Mouse (Mus musculus) lung, embryonic 14.5 days (tissue): ENCODE data around the gene Nlgn1. TPM values are rescaled to one million over a fixed set of nuclear protein-coding genes. Genes with fewer than 3 reads are reported as not detected.

Experiments used
- ATAC-seq: fragments of 200-750 bp; cut with Nextera tagmentation; 2 replicates; pipeline ENCODE4 v1.8.0; 2017; ENCODE audit warnings: mild to moderate bottlenecking, moderate TSS enrichment, moderate library complexity; ENCODE audit not compliant: insufficient read depth
- DNase-seq: peaks from one replicate; pipeline ENCODE4 v3.0.0-alpha.2; 2015
- H3K27ac ChIP-seq: fragments of 300-500 bp; sonication (generic); 2 replicates; pipeline ENCODE4 v1.5.1; 2014; ENCODE audit warnings: low read depth, mild to moderate bottlenecking, moderate library complexity
- H3K27me3 ChIP-seq: fragments of 300-500 bp; sonication (generic); 2 replicates; pipeline ENCODE4 v1.6.1; 2014; ENCODE audit warnings: low read length, control low read depth; ENCODE audit not compliant: insufficient read depth
- H3K36me3 ChIP-seq: fragments of 300-500 bp; sonication (generic); 2 replicates; pipeline ENCODE4 v1.6.1; 2014; ENCODE audit warnings: control low read depth; ENCODE audit not compliant: insufficient read depth
- H3K4me1 ChIP-seq: fragments of 300-500 bp; sonication (generic); 2 replicates; pipeline ENCODE4 v1.6.1; 2014; ENCODE audit warnings: antibody characterized with exemption, control low read depth; ENCODE audit not compliant: insufficient read depth
- H3K4me2 ChIP-seq: fragments of 300-500 bp; sonication (generic); 2 replicates; pipeline ENCODE4 v1.6.1; 2014; ENCODE audit warnings: mild to moderate bottlenecking
- H3K4me3 ChIP-seq: fragments of 300-500 bp; sonication (generic); 2 replicates; pipeline ENCODE4 v1.5.1; 2014; ENCODE audit warnings: low read depth, low read length
- H3K9ac ChIP-seq: fragments of 300-500 bp; sonication (generic); 2 replicates; pipeline ENCODE4 v1.6.1; 2014
- H3K9me3 ChIP-seq: fragments of 300-500 bp; sonication (generic); 2 replicates; pipeline ENCODE4 v1.6.1; 2016; ENCODE audit warnings: low read depth, low read length, control low read depth
- CTCF ChIP-seq: IDR thresholded peaks from 2 replicates; pipeline ENCODE4 v1.5.1; 2016; ENCODE audit warnings: antibody characterized with exemption, low read depth
- WGBS: fragments of 180-500 bp; shearing (Covaris S2); extraction: QIAGEN DNeasy Blood & Tissue Kit; methylation state at CpG from one replicate; pipeline ENCODE4 v1.1.7; 2014; 5-methylcytosine and 5-hydroxymethylcytosine counted together
- polyA plus RNA-seq: library from polyadenylated mRNA; unstranded; fragments of >200 nt; fragmentation: Nextera tagmentation; extraction: Ambion mirVana; gene quantifications from 2 replicates; pipeline ENCODE4 v1.2.1, GENCODE M21; 2014

The Nlgn1 gene
- polyA plus RNA-seq, 1 experiment from 2014 or later = 1.6 TPM

DNA sequence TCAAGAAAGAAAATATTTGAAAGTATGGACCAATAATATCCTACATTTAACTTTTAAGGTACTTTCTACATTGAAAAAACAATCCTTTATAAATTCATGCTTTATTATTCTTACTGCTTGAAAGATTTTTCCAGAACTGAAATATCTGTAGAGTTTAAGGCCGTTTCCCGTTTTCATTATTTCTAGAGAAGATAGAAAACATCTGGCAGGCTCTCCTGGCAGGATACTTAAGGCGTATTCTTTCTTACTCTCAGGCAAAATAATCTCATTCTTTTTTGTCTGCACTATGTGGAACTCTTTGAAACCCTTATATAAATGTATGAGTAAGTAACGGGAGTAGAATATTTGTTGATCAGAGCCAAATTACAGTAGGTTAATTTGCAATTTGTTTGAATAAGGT lies 882.9 kb downstream of the Nlgn1 start:
- H3K4me2 ChIP-seq = no peak overlapping the region
- no peak for ATAC-seq
- no peaks in the 10 kb centered on the region for H3K36me3 ChIP-seq
- H3K9me3 ChIP-seq = no peaks in the 10 kb centered on the region
- no peak overlapping the region for H3K27ac ChIP-seq
- no peak overlapping the region for H3K4me3 ChIP-seq
- no peak overlapping the region for H3K9ac ChIP-seq
- TF ChIP-seq CTCF = no peak
- DNase-seq = peak; percentile 63
- WGBS = 38% methylated on average over 4 of the region's 4 CpGs
- no peaks in the 10 kb centered on the region for H3K27me3 ChIP-seq
- H3K4me1 ChIP-seq = no peaks in the 10 kb centered on the region

DNA sequence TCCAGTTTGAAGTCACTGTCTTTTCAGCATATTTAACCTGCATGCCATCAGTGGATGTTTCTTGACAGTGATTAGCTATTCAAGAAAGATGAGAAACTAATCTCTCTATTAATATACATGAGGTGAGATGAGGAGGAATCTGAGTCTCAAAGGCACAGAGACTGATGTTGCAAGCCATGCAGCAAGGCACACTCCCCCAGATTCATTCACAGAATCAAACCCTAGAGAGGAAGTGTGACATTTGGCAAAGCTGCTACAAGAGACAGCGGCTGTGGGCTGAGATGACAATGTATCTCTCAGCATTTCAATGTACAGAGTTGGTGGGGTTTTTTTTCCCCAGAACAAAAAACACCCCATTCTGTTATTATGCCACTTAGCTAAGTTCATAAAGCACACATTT lies 885.1 kb downstream of the Nlgn1 start:
- DNase-seq (peak; percentile 71), ATAC-seq (no peak)
- no peak overlapping the region for H3K9ac ChIP-seq
- H3K27me3 ChIP-seq = no peaks in the 10 kb centered on the region
- no peak overlapping the region for H3K4me3 ChIP-seq
- no peaks in the 10 kb centered on the region for H3K36me3 ChIP-seq
- WGBS = 31% methylated on average over 1 of the region's 1 CpGs
- H3K4me1 ChIP-seq = no peaks in the 10 kb centered on the region
- H3K4me2 ChIP-seq = no peak overlapping the region
- no peak overlapping the region for H3K27ac ChIP-seq
- TF ChIP-seq CTCF = no peak
- no peaks in the 10 kb centered on the region for H3K9me3 ChIP-seq

DNA sequence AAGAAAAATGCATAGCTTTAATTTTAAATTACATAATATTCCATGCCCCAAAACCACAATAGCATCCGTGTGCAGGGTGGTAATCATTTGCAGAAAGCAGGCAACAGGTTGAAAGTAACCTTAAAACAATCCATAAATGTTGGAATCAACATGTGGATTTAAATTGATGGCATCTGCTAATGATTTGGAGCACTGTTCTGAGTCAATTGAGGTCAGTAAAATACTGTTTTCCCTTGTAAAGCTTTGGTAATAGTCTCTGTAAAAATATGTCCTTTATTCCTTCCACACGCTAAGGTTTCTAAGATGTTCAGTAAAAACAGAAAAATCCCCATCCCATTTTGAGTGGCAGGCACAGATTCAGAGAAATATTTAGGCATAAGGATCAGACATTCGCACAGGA lies 888.6 kb downstream of the Nlgn1 start:
- Histone ChIP-seq H3K9ac (no peak overlapping the region), H3K4me2 (no peak overlapping the region), H3K4me1 (no peaks in the 10 kb centered on the region), H3K36me3 (no peaks in the 10 kb centered on the region), H3K9me3 (no peaks in the 10 kb centered on the region), H3K27me3 (no peaks in the 10 kb centered on the region), H3K4me3 (no peak overlapping the region), H3K27ac (no peak overlapping the region)
- no peak for TF ChIP-seq CTCF
- WGBS = 76% methylated on average over 3 of the region's 3 CpGs
- no peak for ATAC-seq
- DNase-seq = no peak

DNA sequence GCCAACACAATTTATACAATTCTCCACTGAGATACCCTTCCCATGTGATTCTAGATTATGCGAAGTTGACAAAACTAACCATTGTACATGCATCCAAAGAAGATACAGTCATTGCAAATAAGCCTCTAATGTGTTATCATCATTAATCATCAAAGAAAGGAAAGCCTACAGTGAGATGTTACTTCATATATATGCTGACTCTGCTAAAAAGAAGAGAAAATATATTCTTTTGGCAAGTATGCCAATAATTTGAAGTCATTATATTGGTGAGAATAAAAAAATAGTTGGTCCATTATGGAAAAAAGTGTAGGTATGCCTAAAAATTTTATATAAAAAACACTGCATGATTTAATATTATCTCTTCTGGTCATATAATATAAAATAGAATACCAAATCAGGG lies 889.6 kb downstream of the Nlgn1 start:
- H3K27me3 ChIP-seq = no peaks in the 10 kb centered on the region
- DNase-seq (no peak), ATAC-seq (no peak)
- H3K9me3 ChIP-seq = no peaks in the 10 kb centered on the region
- no peak overlapping the region for H3K4me2 ChIP-seq
- 98% methylated on average over 1 of the region's 1 CpGs for WGBS
- no peaks in the 10 kb centered on the region for H3K36me3 ChIP-seq
- H3K27ac ChIP-seq = no peak overlapping the region
- H3K9ac ChIP-seq = no peak overlapping the region
- TF ChIP-seq CTCF = no peak
- no peak overlapping the region for H3K4me3 ChIP-seq
- no peaks in the 10 kb centered on the region for H3K4me1 ChIP-seq

DNA sequence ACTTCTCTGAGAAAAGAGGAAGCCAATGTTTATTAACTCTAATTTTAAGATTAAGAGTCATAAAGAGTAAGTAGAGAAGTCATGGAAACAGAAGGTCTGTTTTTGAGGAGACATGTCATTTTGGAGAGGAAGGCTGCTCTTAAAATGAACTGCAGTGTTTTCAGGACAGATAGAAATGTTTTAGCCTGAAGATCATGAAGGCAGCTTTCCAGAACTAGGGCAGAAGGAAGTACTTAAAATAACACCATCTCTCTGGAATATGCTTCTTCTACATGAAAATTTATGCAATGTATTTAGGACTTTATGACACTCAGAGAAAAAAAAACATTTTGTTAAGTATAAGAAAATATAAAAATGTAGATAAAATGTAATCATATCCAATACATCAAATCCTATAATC lies 905.3 kb downstream of the Nlgn1 start:
- Histone ChIP-seq H3K9me3 (no peaks in the 10 kb centered on the region), H3K4me2 (no peak overlapping the region), H3K27me3 (no peaks in the 10 kb centered on the region), H3K9ac (no peak overlapping the region), H3K27ac (no peak overlapping the region), H3K4me3 (no peak overlapping the region), H3K4me1 (no peaks in the 10 kb centered on the region), H3K36me3 (no peaks in the 10 kb centered on the region)
- ATAC-seq (no peak), DNase-seq (no peak)
- no peak for TF ChIP-seq CTCF

DNA sequence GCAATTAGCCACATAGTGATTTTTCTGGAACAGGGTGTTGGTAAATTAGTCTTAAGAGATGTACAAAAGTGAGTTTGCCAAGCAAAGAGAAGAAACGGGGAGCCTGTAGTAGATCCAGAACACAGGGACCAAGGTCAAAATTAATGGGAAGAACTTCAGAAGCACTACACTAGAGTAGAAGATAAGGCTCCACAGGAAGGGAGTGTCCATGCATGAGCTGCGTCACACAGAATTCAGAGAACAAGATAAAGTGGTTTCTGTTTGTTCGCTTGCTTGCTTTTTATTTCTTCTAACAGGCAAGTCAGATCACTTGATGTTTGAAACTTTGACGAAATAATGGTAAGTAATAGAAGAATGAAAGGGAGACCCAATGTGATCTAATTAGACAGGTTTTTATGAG lies 920.3 kb downstream of the Nlgn1 start:
- no peak for TF ChIP-seq CTCF
- ATAC-seq (no peak), DNase-seq (no peak)
- Histone ChIP-seq H3K9ac (no peak overlapping the region), H3K4me3 (no peak overlapping the region), H3K27ac (no peak overlapping the region), H3K9me3 (no peaks in the 10 kb centered on the region), H3K4me1 (no peaks in the 10 kb centered on the region), H3K4me2 (no peak overlapping the region), H3K27me3 (no peaks in the 10 kb centered on the region), H3K36me3 (no peaks in the 10 kb centered on the region)
- WGBS = 80% methylated on average over 4 of the region's 4 CpGs
